Mouse (Mus musculus) embryo, embryonic 11 days (tissue): ENCODE measurements around the gene Trat1.
A peak's percentile ranks its signal among the peaks of the same experiment; 100 is the strongest.

Experiments used
- DNase-seq: peaks from one replicate; pipeline ENCODE4 v3.0.0-alpha.2; 2015

The Trat1 gene

DNA sequence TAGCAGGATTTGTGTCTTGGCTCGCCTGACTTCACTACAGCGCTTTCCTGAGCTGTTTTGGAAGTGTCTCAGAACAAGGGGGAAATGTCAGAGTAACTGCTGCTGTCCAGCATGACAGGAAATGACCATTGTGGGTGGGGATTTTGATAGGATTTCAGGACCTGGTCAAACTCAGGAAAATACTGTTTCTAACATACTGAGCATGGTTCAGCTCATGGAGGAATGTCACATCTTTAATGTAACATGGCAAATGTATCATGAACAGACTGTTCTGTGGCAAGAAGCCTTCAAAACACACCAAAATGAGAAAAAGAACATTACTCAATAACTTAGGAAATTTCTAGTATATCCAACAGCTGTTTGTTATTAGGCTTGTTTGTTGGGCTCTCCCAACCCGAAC, 52.1 kb downstream of the Trat1 start:
- peak; percentile 2 for DNase-seq

DNA sequence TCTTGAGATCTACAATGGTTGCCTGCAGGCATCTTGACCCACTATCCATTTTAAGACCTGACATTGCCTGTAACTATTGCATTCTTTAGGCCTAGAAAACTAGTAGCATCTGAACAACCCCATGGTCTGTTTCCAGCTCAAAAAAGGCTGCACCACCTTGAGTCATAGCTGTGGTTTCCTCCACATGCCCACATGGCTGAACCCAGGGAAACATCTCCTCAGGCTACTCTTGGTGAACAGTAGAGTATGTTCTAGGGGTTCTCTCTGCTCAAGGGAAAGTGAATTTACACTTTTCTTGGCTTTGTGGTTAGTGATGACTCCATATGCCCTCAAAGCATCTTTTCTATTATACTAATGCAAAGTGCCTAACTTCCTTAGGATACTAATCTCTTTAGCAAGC, 55.5 kb downstream of the Trat1 start:
- DNase-seq = no peak

DNA sequence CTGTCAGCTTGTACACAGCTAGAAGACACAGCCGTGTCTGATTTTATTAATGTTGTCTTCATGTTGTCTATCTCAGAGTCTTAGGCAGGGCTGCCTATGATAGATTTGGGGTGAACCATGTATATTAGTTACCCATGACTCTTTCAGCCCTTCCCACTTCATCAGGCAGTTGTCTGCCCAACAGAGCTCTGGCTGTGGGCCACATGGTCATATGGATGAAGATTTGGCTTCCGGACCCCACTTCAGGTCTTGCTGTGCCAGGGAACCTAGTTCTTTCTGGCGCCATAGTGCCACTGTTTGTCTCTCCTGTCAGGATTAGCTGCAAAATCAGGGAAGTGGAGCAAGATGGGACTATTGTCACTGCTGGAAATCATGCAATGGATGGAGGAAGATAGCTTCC, 69.9 kb downstream of the Trat1 start:
- no peak for DNase-seq
